Mouse (Mus musculus) midbrain, postnatal 0 days (tissue): Measurements from ENCODE around the gene Rps5. TPM values are rescaled to one million over a fixed set of nuclear protein-coding genes. Genes with fewer than 3 reads are reported as not detected.
"Not testable (repeated sequence)": the region's sequence is repeated elsewhere in the genome, so short reads cannot be mapped to it uniquely, and the experiment has no call there.

Source experiments
- ATAC-seq: fragments of 200-750 bp; cut with Nextera tagmentation; 2 replicates; pipeline ENCODE4 v1.8.0; 2017; ENCODE audit warnings: moderate number of reproducible peaks, mild to moderate bottlenecking, moderate TSS enrichment, moderate library complexity; ENCODE audit not compliant: low FRiP score
- DNase-seq: peaks from one replicate; pipeline ENCODE4 v3.0.0-alpha.2; 2015; ENCODE audit warnings: low spot score
- H3K27ac ChIP-seq: fragments of 300-500 bp; sonication (generic); 2 replicates; pipeline ENCODE4 v1.5.1; 2014; ENCODE audit warnings: low read depth, mild to moderate bottlenecking, low read length, mixed read lengths
- H3K27me3 ChIP-seq: fragments of 300-500 bp; sonication (generic); 2 replicates; pipeline ENCODE4 v1.6.1; 2014; ENCODE audit warnings: low read length, control low read depth, mixed read lengths; ENCODE audit not compliant: insufficient read depth
- H3K36me3 ChIP-seq: fragments of 300-500 bp; sonication (generic); 2 replicates; pipeline ENCODE4 v1.6.1; 2014; ENCODE audit warnings: low read length, control low read depth, mixed read lengths; ENCODE audit not compliant: insufficient read depth
- H3K4me1 ChIP-seq: fragments of 300-500 bp; sonication (generic); 2 replicates; pipeline ENCODE4 v1.6.1; 2014; ENCODE audit warnings: mild to moderate bottlenecking, control low read depth, antibody characterized with exemption, low read length, mixed read lengths; ENCODE audit not compliant: insufficient read depth
- H3K4me2 ChIP-seq: fragments of 300-500 bp; sonication (generic); 2 replicates; pipeline ENCODE4 v1.6.1; 2014; ENCODE audit warnings: low read depth, mild to moderate bottlenecking, low read length, mixed read lengths; ENCODE audit not compliant: poor library complexity, severe bottlenecking
- H3K4me3 ChIP-seq: fragments of 300-500 bp; sonication (generic); 2 replicates; pipeline ENCODE4 v1.5.1; 2014; ENCODE audit warnings: low read depth, mild to moderate bottlenecking, low read length, moderate library complexity
- H3K9ac ChIP-seq: fragments of 300-500 bp; sonication (generic); replicated peaks from 2 replicates; pipeline ENCODE4 v1.6.1; 2014; ENCODE audit warnings: mild to moderate bottlenecking, low read length, moderate library complexity, mixed read lengths; ENCODE audit not compliant: poor library complexity, severe bottlenecking
- H3K9me3 ChIP-seq: fragments of 300-500 bp; sonication (generic); 2 replicates; pipeline ENCODE4 v1.6.1; 2016; ENCODE audit warnings: low read length, control low read depth
- CTCF ChIP-seq: IDR thresholded peaks from 2 replicates; pipeline ENCODE4 v1.5.1; 2016; ENCODE audit warnings: antibody characterized with exemption, mild to moderate bottlenecking
- WGBS: fragments of 180-500 bp; shearing (Covaris S2); extraction: QIAGEN DNeasy Blood & Tissue Kit; methylation state at CpG from one replicate; pipeline ENCODE4 v1.1.7; 2014; 5-methylcytosine and 5-hydroxymethylcytosine counted together
- polyA plus RNA-seq: library from polyadenylated mRNA; unstranded; fragments of >200 nt; fragmentation: Nextera tagmentation; extraction: Ambion mirVana; gene quantifications from 2 replicates; pipeline ENCODE4 v1.2.1, GENCODE M21; 2015
- total RNA-seq: library from RNA; depleted of rRNA; stranded (reverse); fragments of >200 nt; gene quantifications from 2 replicates; pipeline ENCODE4 v1.2.3, GENCODE M21; 2014

The Rps5 gene
- total and polyA plus RNA-seq, 2 experiments from 2014 or later = 583 to 1,185 TPM

GRCm38 (mm10) chr7:12903623-12904022 lies 18.5 kb upstream of the Rps5 start:
- peaks cover 1% of the 10 kb centered on the region for H3K4me1 ChIP-seq
- no peak for TF ChIP-seq CTCF
- peaks cover 40% of the 10 kb centered on the region for H3K36me3 ChIP-seq
- no peak overlapping the region for H3K4me2 ChIP-seq
- no peaks in the 10 kb centered on the region for H3K9me3 ChIP-seq
- H3K27me3 ChIP-seq = no peaks in the 10 kb centered on the region
- no peak overlapping the region for H3K4me3 ChIP-seq
- DNase-seq (no peak), ATAC-seq (no peak)
- H3K9ac ChIP-seq = no peak overlapping the region
- no peak overlapping the region for H3K27ac ChIP-seq
- WGBS = 64% methylated on average over 10 of the region's 10 CpGs

- no peak overlapping the region for H3K4me3 ChIP-seq
- H3K36me3 ChIP-seq = peaks cover 43% of the 10 kb centered on the region
- DNase-seq = no peak
- H3K4me1 ChIP-seq = no peaks in the 10 kb centered on the region
- no peak overlapping the region for H3K4me2 ChIP-seq
- no peak for ATAC-seq
- no peaks in the 10 kb centered on the region for H3K9me3 ChIP-seq
- no peak overlapping the region for H3K27ac ChIP-seq
- WGBS = 100% methylated on average over 1 of the region's 1 CpGs
- TF ChIP-seq CTCF = no peak
- H3K27me3 ChIP-seq = no peaks in the 10 kb centered on the region
- H3K9ac ChIP-seq = no peak overlapping the region
These were observed 16.9 kb upstream of the Rps5 start for GRCm38 (mm10) chr7:12905146-12905545.

- DNase-seq (peak; percentile 71), ATAC-seq (peak; percentile 39; the same call in 1 of the 2 replicates)
- Histone ChIP-seq H3K36me3 (peaks cover 36% of the 10 kb centered on the region), H3K9ac (peak overlapping the region; percentile 64), H3K4me1 (no peaks in the 10 kb centered on the region), H3K27ac (peak overlapping the region; percentile 85), H3K27me3 (no peaks in the 10 kb centered on the region), H3K9me3 (no peaks in the 10 kb centered on the region), H3K4me2 (peak overlapping the region; percentile 54), H3K4me3 (peak overlapping the region; percentile 43)
- WGBS = 36% methylated on average over 7 of the region's 7 CpGs
- TF ChIP-seq CTCF = peak; percentile 76
These were observed 12.6 kb upstream of the Rps5 start for GRCm38 (mm10) chr7:12909498-12909962.

- Histone ChIP-seq H3K9ac (peak overlapping the region; percentile 64), H3K27me3 (no peaks in the 10 kb centered on the region), H3K4me3 (peak overlapping the region; percentile 43), H3K9me3 (no peaks in the 10 kb centered on the region), H3K27ac (peak overlapping the region; percentile 85), H3K4me2 (peak overlapping the region; percentile 54), H3K36me3 (peaks cover 31% of the 10 kb centered on the region), H3K4me1 (no peaks in the 10 kb centered on the region)
- DNase-seq (peak; percentile 86), ATAC-seq (peak; percentile 76)
- WGBS = 14% methylated on average over 19 of the region's 19 CpGs
- TF ChIP-seq CTCF = no peak
These were observed 11.9 kb upstream of the Rps5 start for GRCm38 (mm10) chr7:12910181-12910668.

GRCm38 (mm10) chr7:12913556-12913955 lies 8.5 kb upstream of the Rps5 start:
- ATAC-seq = no peak
- H3K4me3 ChIP-seq = no peak overlapping the region
- 0 out of 2 replicates have a peak, but pooled peaks cover 4% of the 10 kb centered on the region for H3K36me3 ChIP-seq
- peak; percentile 68 for TF ChIP-seq CTCF
- H3K27ac ChIP-seq = no peak overlapping the region
- no peaks in the 10 kb centered on the region for H3K9me3 ChIP-seq
- no peaks in the 10 kb centered on the region for H3K4me1 ChIP-seq
- H3K4me2 ChIP-seq = no peak overlapping the region
- DNase-seq = peak; percentile 33
- H3K9ac ChIP-seq = no peak overlapping the region
- no peaks in the 10 kb centered on the region for H3K27me3 ChIP-seq

- H3K27me3 ChIP-seq, DNase-seq, H3K4me2 ChIP-seq: not testable (repeated sequence)
These were observed 1.6 kb upstream of the Rps5 start for GRCm38 (mm10) chr7:12920495-12920894.

More at GRCm38 (mm10) chr7:12920495-12920894, 1.6 kb upstream of the Rps5 start:
- H3K9me3 ChIP-seq, H3K9ac ChIP-seq, ATAC-seq, H3K27ac ChIP-seq, H3K4me3 ChIP-seq, H3K4me1 ChIP-seq: not testable (repeated sequence)
- H3K36me3 ChIP-seq = peaks cover 17% of the 10 kb centered on the region
- 88% methylated on average over 7 of the region's 8 CpGs for WGBS
